Mouse (Mus musculus) G1E (cell line): ENCODE measurements around the gene Tmem91. TPM values are rescaled to one million over a fixed set of nuclear protein-coding genes. Genes with fewer than 3 reads are reported as not detected.
A peak's percentile ranks its signal among the peaks of the same experiment; 100 is the strongest.

Experiments used
- ATAC-seq: 2 replicates; pipeline ENCODE4 v1.8.0; 2016; ENCODE audit warnings: mild to moderate bottlenecking; ENCODE audit not compliant: insufficient number of reproducible peaks, poor library complexity, low FRiP score, severe bottlenecking; ENCODE audit errors: extremely low read depth
- DNase-seq: peaks from one replicate; pipeline ENCODE4 v3.0.0; 2012; ENCODE audit warnings: low spot score
- H3K27me3 ChIP-seq: 2 replicates; pipeline ENCODE4 v1.6.1; 2012; ENCODE audit warnings: mild to moderate bottlenecking, low read length, inconsistent platforms; ENCODE audit not compliant: insufficient read depth
- H3K36me3 ChIP-seq: replicated peaks from 2 replicates; pipeline ENCODE3; 2012; ENCODE audit warnings: mild to moderate bottlenecking, inconsistent platforms
- H3K4me1 ChIP-seq: 2 replicates; pipeline ENCODE4 v1.6.1; 2012; ENCODE audit warnings: low read depth, low read length, inconsistent platforms, mixed read lengths; ENCODE audit not compliant: insufficient read depth
- H3K4me3 ChIP-seq: 2 replicates; pipeline ENCODE4 v1.5.1; 2012; ENCODE audit warnings: low read depth, mild to moderate bottlenecking, inconsistent platforms, low read length, moderate library complexity, mixed read lengths
- H3K9me3 ChIP-seq: replicated peaks from 2 replicates; pipeline ENCODE4 v1.6.1; 2012; ENCODE audit warnings: inconsistent platforms
- CTCF ChIP-seq: IDR thresholded peaks from 2 replicates; pipeline ENCODE4 v1.5.1; 2012; ENCODE audit warnings: low read depth, low read length, inconsistent platforms, mixed read lengths
- GATA1 ChIP-seq: IDR thresholded peaks from 2 replicates; pipeline ENCODE4 v1.6.1; 2012; ENCODE audit warnings: borderline replicate concordance, low read length, inconsistent platforms, mixed read lengths
- GATA2 ChIP-seq: IDR thresholded peaks from 2 replicates; pipeline ENCODE4 v1.6.1; 2012; ENCODE audit warnings: low read depth, low read length, inconsistent platforms, borderline replicate concordance
- POLR2AphosphoS5 ChIP-seq: IDR thresholded peaks from 2 replicates; pipeline ENCODE4 v1.6.1; 2012; ENCODE audit warnings: low read depth, low read length, inconsistent platforms; ENCODE audit not compliant: insufficient replicate concordance
- TAL1 ChIP-seq: conservative IDR thresholded peaks from 2 replicates; pipeline ENCODE4 v1.6.1; 2012; ENCODE audit warnings: low read depth, low read length, inconsistent platforms, mixed read lengths
- polyA plus RNA-seq: library from polyadenylated mRNA; stranded (reverse); fragments of >175 nt; gene quantifications from 2 replicates; pipeline ENCODE4 v1.2.3, GENCODE M21; 2012
- total RNA-seq, 2 experiments: library from RNA; stranded (forward) in 1 of 2; stranded (reverse) in 1 of 2; fragments of 200-1000 nt in 1 of 2; fragments of >200 nt in 1 of 2; fragmentation: Nextera tagmentation in 1 of 2; gene quantifications; 2 replicates each; pipeline ENCODE4 v1.2.3; 2014 to 2017

The Tmem91 gene
- total and polyA plus RNA-seq, 3 experiments: 2.2 to 8.6 (median 3.6) TPM

GRCm38 (mm10) chr7:25674297-25674696 lies 669 bp downstream of the Tmem91 start:
- no peak for ATAC-seq
- DNase-seq: no peak
- Histone ChIP-seq H3K4me1 (peaks cover 32% of the 10 kb centered on the region), H3K9me3 (no peaks in the 10 kb centered on the region), H3K27me3 (peaks cover 9% of the 10 kb centered on the region; the same call in 1 of the 2 replicates), H3K4me3 (peak overlapping the region; percentile 68; the same call in 1 of the 2 replicates), H3K36me3 (peaks cover 34% of the 10 kb centered on the region)
- TF ChIP-seq GATA1: no peak
- TF ChIP-seq TAL1: no peak
- no peak for TF ChIP-seq CTCF
- no peak for TF ChIP-seq GATA2
- TF ChIP-seq POLR2AphosphoS5: no peak; the same call in 1 of the 2 replicates

DNA sequence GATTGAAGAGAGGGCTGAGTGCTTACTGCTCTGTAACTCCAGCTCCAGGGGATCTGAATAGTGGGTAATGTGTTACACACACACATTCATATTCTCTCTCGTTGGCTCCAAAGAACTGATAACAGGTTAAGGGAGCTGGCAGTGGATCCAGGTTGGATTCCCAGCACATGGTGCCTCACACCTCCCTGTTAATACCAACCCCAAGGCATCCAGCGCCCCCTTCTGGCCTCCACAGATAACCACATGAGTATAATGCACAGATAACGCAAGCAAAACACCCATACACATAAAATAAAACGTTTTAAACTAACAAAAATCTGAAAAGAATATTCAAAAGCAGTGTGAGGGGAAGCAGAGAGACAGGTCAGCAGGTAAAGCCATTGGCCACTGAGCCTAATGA lies 2.5 kb downstream of the Tmem91 start:
- Histone ChIP-seq H3K4me1 (peaks cover 18% of the 10 kb centered on the region), H3K4me3 (no peak overlapping the region), H3K36me3 (peaks cover 52% of the 10 kb centered on the region), H3K9me3 (no peaks in the 10 kb centered on the region), H3K27me3 (peaks cover 9% of the 10 kb centered on the region; the same call in 1 of the 2 replicates)
- no peak for ATAC-seq
- DNase-seq: no peak
- no peak for TF ChIP-seq GATA2
- no peak for TF ChIP-seq GATA1
- TF ChIP-seq POLR2AphosphoS5: no peak
- TF ChIP-seq CTCF: no peak
- no peak for TF ChIP-seq TAL1

DNA sequence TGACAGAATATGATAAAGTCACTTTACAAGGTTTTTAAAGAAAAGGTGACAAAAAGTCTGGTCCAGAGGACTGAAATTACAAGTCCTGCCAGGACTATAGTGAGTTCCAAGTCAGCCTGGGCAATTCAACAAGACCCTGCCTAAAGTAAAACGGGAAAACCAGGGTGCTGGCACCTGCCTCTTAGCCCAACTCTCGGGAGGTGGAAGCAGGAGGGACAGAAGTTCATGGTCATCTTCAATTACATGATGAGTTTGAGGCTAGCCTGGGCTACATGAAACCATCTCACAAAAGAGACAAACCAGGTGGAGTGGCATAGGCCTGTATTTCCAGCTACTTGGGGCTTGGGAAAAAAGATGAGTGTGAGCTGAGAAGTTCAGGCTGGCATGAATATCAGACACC lies 3.3 kb downstream of the Tmem91 start:
- Histone ChIP-seq H3K9me3 (no peaks in the 10 kb centered on the region), H3K4me1 (peaks cover 22% of the 10 kb centered on the region), H3K4me3 (no peak overlapping the region), H3K27me3 (peaks cover 9% of the 10 kb centered on the region; the same call in 1 of the 2 replicates), H3K36me3 (peaks cover 60% of the 10 kb centered on the region)
- DNase-seq (no peak), ATAC-seq (no peak)
- no peak for TF ChIP-seq GATA2
- TF ChIP-seq TAL1: no peak
- TF ChIP-seq GATA1: no peak
- TF ChIP-seq CTCF: no peak
- no peak for TF ChIP-seq POLR2AphosphoS5

DNA sequence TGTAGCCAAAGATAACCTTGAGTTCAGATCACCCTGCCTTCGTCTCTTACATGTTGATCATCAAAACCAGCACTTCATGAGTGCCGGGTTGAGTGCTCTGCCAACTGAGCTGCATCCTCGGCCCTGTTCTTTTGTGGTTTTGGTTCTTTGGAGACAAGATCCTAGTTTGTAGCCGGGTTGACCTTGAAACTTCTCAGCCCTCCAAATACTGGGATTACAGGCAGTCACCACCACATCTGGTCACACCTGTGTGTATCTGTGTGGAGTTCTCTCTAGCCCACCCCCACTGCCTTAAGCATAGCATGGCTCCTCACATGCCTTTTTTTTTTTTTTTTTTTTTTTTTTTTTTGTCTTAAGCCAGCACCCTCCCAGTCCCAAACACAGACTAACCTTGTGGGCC lies 4.9 kb downstream of the Tmem91 start:
- DNase-seq (no peak), ATAC-seq (no peak)
- H3K4me1 ChIP-seq: peaks cover 27% of the 10 kb centered on the region
- TF ChIP-seq TAL1 (no peak), CTCF (no peak), GATA2 (no peak), GATA1 (no peak), POLR2AphosphoS5 (no peak)
- H3K27me3 ChIP-seq: peaks cover 9% of the 10 kb centered on the region; the same call in 1 of the 2 replicates
- no peak overlapping the region for H3K4me3 ChIP-seq
- H3K9me3 ChIP-seq: no peaks in the 10 kb centered on the region
- peaks cover 76% of the 10 kb centered on the region for H3K36me3 ChIP-seq

- Histone ChIP-seq H3K4me1 (peaks cover 27% of the 10 kb centered on the region), H3K27me3 (peaks cover 5% of the 10 kb centered on the region; the same call in 1 of the 2 replicates), H3K4me3 (no peak overlapping the region), H3K36me3 (peaks cover 80% of the 10 kb centered on the region), H3K9me3 (no peaks in the 10 kb centered on the region)
- DNase-seq: no peak
- ATAC-seq: no peak
- TF ChIP-seq GATA1 (no peak), CTCF (no peak), TAL1 (no peak), GATA2 (no peak), POLR2AphosphoS5 (no peak)
These were observed 5.3 kb downstream of the Tmem91 start for GRCm38 (mm10) chr7:25669631-25670030.

DNA sequence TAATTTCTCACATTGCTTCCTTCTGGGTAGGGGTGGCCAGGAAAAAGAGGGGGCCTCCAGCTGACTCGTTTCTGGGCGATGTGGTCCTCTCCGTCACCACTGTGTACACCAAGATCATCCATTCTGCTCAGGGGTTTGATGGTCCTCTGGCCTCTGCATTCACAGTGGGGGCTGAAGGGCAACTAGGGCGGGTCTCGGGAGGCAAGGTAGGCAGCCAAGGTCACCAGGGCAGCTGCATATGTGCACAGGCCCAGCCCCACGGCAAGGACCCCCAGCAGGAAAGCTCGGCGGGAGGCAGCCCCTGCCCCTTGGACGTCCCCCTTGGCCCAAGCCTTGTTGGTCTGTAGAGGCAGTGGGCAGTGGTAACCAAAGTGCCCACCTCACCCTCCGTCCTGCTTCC lies 5.8 kb downstream of the Tmem91 start:
- Histone ChIP-seq H3K27me3 (0 out of 2 replicates have a peak, but pooled peaks cover under 1% of the 10 kb centered on the region), H3K4me1 (peaks cover 27% of the 10 kb centered on the region), H3K4me3 (no peak overlapping the region), H3K9me3 (no peaks in the 10 kb centered on the region), H3K36me3 (peaks cover 85% of the 10 kb centered on the region)
- no peak for DNase-seq
- no peak for ATAC-seq
- TF ChIP-seq POLR2AphosphoS5 (no peak), GATA2 (no peak), GATA1 (no peak), CTCF (no peak), TAL1 (no peak)
